16 mouse cellular contexts compared by ENCODE assay signal in the genomic region with DNA sequence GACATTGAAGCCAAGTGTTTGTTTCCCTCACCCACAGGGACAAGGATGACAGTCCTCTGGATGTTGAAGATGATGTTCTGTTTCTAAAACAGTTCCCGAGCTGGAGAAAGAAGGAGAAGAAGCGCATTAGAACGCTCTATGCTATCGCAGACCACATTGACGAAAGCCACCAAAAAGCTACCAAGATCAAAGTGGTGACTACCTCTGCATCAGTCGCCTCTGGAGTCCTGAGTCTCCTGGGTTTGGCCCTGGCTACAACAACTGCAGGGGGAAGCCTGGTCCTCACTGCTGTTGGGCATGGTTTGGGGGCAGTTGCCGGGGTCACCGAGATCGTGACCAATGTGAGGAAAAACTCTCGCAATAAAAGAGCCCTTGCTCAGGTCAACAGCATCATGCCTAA. TPM values are rescaled to one million over a fixed set of nuclear protein-coding genes. Genes with fewer than 3 reads are reported as not detected.
DNase-seq lines count a peak whose midpoint lies in the region; ATAC-seq and TF ChIP-seq lines count a peak whose summit lies in the region.
"Had no signal": no experiment of that assay in that cellular context is flagged by ENCODE, and none has a peak within 500 bp of the region (broad histone marks: within the 10 kb centered on the region; RNA-seq: fewer than 3 reads in every experiment).

A gene (minus strand): TSS at position 101 of the 400 bp plus-strand sequence.

- H3K27me3 ChIP-seq in heart, adult 2 months (ENCODE audit: control insufficient read depth, insufficient read depth, low read length): no peaks in the 10 kb centered on the region
- H3K27me3 ChIP-seq in heart, embryonic 14.5 days (ENCODE audit: control insufficient read depth, insufficient read depth, low read length): no peaks in the 10 kb centered on the region
- no peaks in the 10 kb centered on the region for H3K27me3 ChIP-seq in limb, embryonic 15.5 days
- H3K27me3 ChIP-seq in forebrain, postnatal 0 days (ENCODE audit: insufficient read depth, low read length): no peaks in the 10 kb centered on the region
- H3K27me3 ChIP-seq: embryonic facial prominence, embryonic 13.5 days had no signal

- no peak for TF ChIP-seq EP300 in heart, adult 2 months (IDR thresholded peaks at IDR 0.05; ENCODE audit: insufficient read depth, low read depth, low read length)

- WGBS in heart, adult 2 months: 91% methylated on average over 10 of the region's 10 CpGs
- 93% methylated on average over 10 of the region's 10 CpGs for WGBS in heart, embryonic 14.5 days
- 87% methylated on average over 10 of the region's 10 CpGs for WGBS in limb, embryonic 15.5 days
- WGBS in forebrain, postnatal 0 days: 90% methylated on average over 10 of the region's 10 CpGs

- DNase-seq in heart, adult 2 months: no peak
- DNase-seq in heart, adult 9 months (ENCODE audit: low spot score in 2 of 2): no peak
- no peak for DNase-seq in gastrocnemius, postnatal 14 days
- DNase-seq in cerebellum, postnatal 25 days: no peak
- DNase-seq in forebrain, postnatal 0 days: no peak
- no peak for DNase-seq in frontal cortex, postnatal 36 days (ENCODE audit: low spot score in 2 of 2)
- DNase-seq: adrenal gland, adult 2 months; cerebellum, postnatal 14 days; liver, embryonic 13.5 days; lung, postnatal 14 days had no signal

- H3K36me3 ChIP-seq in heart, adult 2 months (ENCODE audit: control insufficient read depth, insufficient read depth, low read length): no peaks in the 10 kb centered on the region
- no peaks in the 10 kb centered on the region for H3K36me3 ChIP-seq in heart, embryonic 14.5 days (ENCODE audit: control insufficient read depth, insufficient read depth, low read length)
- no peaks in the 10 kb centered on the region for H3K36me3 ChIP-seq in limb, embryonic 15.5 days
- H3K36me3 ChIP-seq in forebrain, postnatal 0 days (ENCODE audit: insufficient read depth): no peaks in the 10 kb centered on the region
- H3K36me3 ChIP-seq: embryonic facial prominence, embryonic 13.5 days; liver, embryonic 13.5 days had no signal

- H3K4me3 ChIP-seq in heart, adult 2 months: no peak within 1 kb of the TSS
- H3K4me3 ChIP-seq in heart, embryonic 14.5 days (ENCODE audit: control insufficient read depth in 1 of 2, insufficient read depth in 1 of 2, low read depth in 1 of 2, low read length in 2 of 2): no peak within 1 kb of the TSS
- no peak within 1 kb of the TSS for H3K4me3 ChIP-seq in limb, embryonic 15.5 days
- H3K4me3 ChIP-seq in forebrain, postnatal 0 days (ENCODE audit: low read depth, low read length): no peak within 1 kb of the TSS
- H3K4me3 ChIP-seq: embryonic facial prominence, embryonic 13.5 days; layer of hippocampus, adult 2 months; liver, embryonic 13.5 days had no signal

- no peak within 1 kb of the TSS for H3K27ac ChIP-seq in heart, adult 2 months
- no peak within 1 kb of the TSS for H3K27ac ChIP-seq in heart, embryonic 14.5 days (replicated peaks in 1 of 2; ENCODE audit: control insufficient read depth in 1 of 2, insufficient read depth in 1 of 2, low read depth in 2 of 2, low read length in 2 of 2)
- H3K27ac ChIP-seq in limb, embryonic 15.5 days: no peak within 1 kb of the TSS
- H3K27ac ChIP-seq in forebrain, postnatal 0 days (ENCODE audit: low read depth, low read length): no peak within 1 kb of the TSS
- H3K27ac ChIP-seq: embryonic facial prominence, embryonic 13.5 days; layer of hippocampus, adult 2 months; liver, embryonic 13.5 days had no signal

- no peak for ATAC-seq in heart, embryonic 14.5 days (ENCODE audit: insufficient number of reproducible peaks, insufficient read depth, low FRiP score, low read depth)
- ATAC-seq in limb, embryonic 15.5 days (ENCODE audit: insufficient number of reproducible peaks, low FRiP score, low TSS enrichment, low read depth): no peak
- no peak for ATAC-seq in forebrain, postnatal 0 days

- no peak within 1 kb of the TSS for H3K4me2 ChIP-seq in heart, embryonic 14.5 days (ENCODE audit: low read length)
- no peak within 1 kb of the TSS for H3K4me2 ChIP-seq in limb, embryonic 15.5 days
- H3K4me2 ChIP-seq in forebrain, postnatal 0 days (ENCODE audit: low read depth): no peak within 1 kb of the TSS
- H3K4me2 ChIP-seq: embryonic facial prominence, embryonic 13.5 days; liver, embryonic 13.5 days had no signal

- peaks cover 4% of the 10 kb centered on the region for H3K4me1 ChIP-seq in heart, adult 2 months (ENCODE audit: control insufficient read depth, insufficient read depth, low read length)
- peaks cover 7 to 10% of the 10 kb centered on the region in 2 experiments for H3K4me1 ChIP-seq in heart, embryonic 14.5 days (ENCODE audit: control insufficient read depth in 2 of 2, insufficient read depth in 2 of 2, low read length in 2 of 2)
- peaks cover 5% of the 10 kb centered on the region; the same call in 1 of the 2 replicates for H3K4me1 ChIP-seq in limb, embryonic 15.5 days
- H3K4me1 ChIP-seq in forebrain, postnatal 0 days (ENCODE audit: insufficient read depth): no peaks in the 10 kb centered on the region; the same call in 1 of the 2 replicates

- intact Hi-C loops in heart, adult 2 months (cut with DNase I): no loop called here
- intact Hi-C loops in gastrocnemius, postnatal 14 days (cut with DNase I; ENCODE audit: low total_unique reads): no loop called here

- H3K9ac ChIP-seq in heart, adult 2 months (ENCODE audit: low read depth, low read length): no peak within 1 kb of the TSS
- H3K9ac ChIP-seq in heart, embryonic 14.5 days (ENCODE audit: low read length): no peak within 1 kb of the TSS
- no peak within 1 kb of the TSS for H3K9ac ChIP-seq in limb, embryonic 15.5 days
- H3K9ac ChIP-seq in forebrain, postnatal 0 days: no peak within 1 kb of the TSS
- H3K9ac ChIP-seq: embryonic facial prominence, embryonic 13.5 days; liver, embryonic 13.5 days had no signal

- no peaks in the 10 kb centered on the region for H3K79me2 ChIP-seq in heart, adult 2 months (replicated peaks; ENCODE audit: control insufficient read depth, insufficient read depth, low read length)

- H3K9me3 ChIP-seq in heart, embryonic 14.5 days (ENCODE audit: control insufficient read depth, low read length): no peaks in the 10 kb centered on the region
- H3K9me3 ChIP-seq in limb, embryonic 15.5 days: no peaks in the 10 kb centered on the region
- H3K9me3 ChIP-seq in forebrain, postnatal 0 days (ENCODE audit: low read length): no peaks in the 10 kb centered on the region
- H3K9me3 ChIP-seq: embryonic facial prominence, embryonic 13.5 days; liver, embryonic 13.5 days had no signal

- no peak for TF ChIP-seq POLR2A in heart, adult 2 months (IDR thresholded peaks at IDR 0.05; ENCODE audit: insufficient read depth, low read depth, low read length)

- TF ChIP-seq CTCF in heart, adult 2 months (IDR thresholded peaks at IDR 0.05): no peak
- TF ChIP-seq CTCF in forebrain, postnatal 0 days (IDR thresholded peaks at IDR 0.05; ENCODE audit: low read depth): no peak

RNA-seq across cellular contexts. Expression of the gene that starts here (rescaled TPM):
- total RNA-seq in heart, adult 2 months (2021): over 10,000 TPM; 17,740 to 20,311 TPM
- polyA plus RNA-seq in heart, adult 2 months (2012; rRNA removed): 16,399 and 21,043 TPM in 2 replicates
- 1,000 to 10,000 TPM in 1 of 2 experiments, 100 to 1,000 TPM in 1; 840 to 1,154 TPM for total RNA-seq in gastrocnemius, postnatal 14 days (2021)
- 807 and 810 TPM in 2 replicates for polyA plus RNA-seq in heart, embryonic 14.5 days (2014; fragmentation: Nextera tagmentation; extraction: Ambion mirVana)
- 11.6 and 13.7 TPM in 2 replicates for polyA plus RNA-seq in limb, embryonic 15.5 days (2015; fragmentation: Nextera tagmentation; extraction: Ambion mirVana)
- 0.62 and 3.6 TPM in 2 replicates for total RNA-seq in forebrain, postnatal 0 days (2014; rRNA removed)
- polyA plus RNA-seq in forebrain, postnatal 0 days (2015; fragmentation: Nextera tagmentation; extraction: Ambion mirVana): 0.21 and 0.33 TPM in 2 replicates
- total RNA-seq: ES-E14 had no signal
- polyA plus RNA-seq: adrenal gland, adult 2 months; forebrain, embryonic 11.5 days had no signal

Comparison
In these comparisons a context has a peak if more than half of its experiments do, and no peak if none do; other contexts are left out.
1. RNA of the gene that starts here (total RNA-seq): 17,740 to 20,311 TPM in heart, adult 2 months and 840 to 1,154 TPM in gastrocnemius, postnatal 14 days; 0.62 to 3.6 TPM in forebrain, postnatal 0 days; every median in the first group is over 100 times any median in the second.
2. RNA of the gene that starts here (total RNA-seq): 17,740 to 20,311 TPM in heart, adult 2 months; 840 to 1,154 TPM in gastrocnemius, postnatal 14 days; every median in the first group is over 10 times any median in the second.
3. RNA of the gene that starts here (polyA plus RNA-seq): 16,399 to 21,043 TPM in heart, adult 2 months and 807 to 810 TPM in heart, embryonic 14.5 days; 11.6 to 13.7 TPM in limb, embryonic 15.5 days and 0.21 to 0.33 TPM in forebrain, postnatal 0 days; every median in the first group is over 10 times any median in the second.
4. RNA of the gene that starts here (polyA plus RNA-seq): 16,399 to 21,043 TPM in heart, adult 2 months; 807 to 810 TPM in heart, embryonic 14.5 days; every median in the first group is over 10 times any median in the second.